Mouse (Mus musculus) forebrain, postnatal 0 days (tissue): ENCODE data around the gene Tle2. TPM values are rescaled to one million over a fixed set of nuclear protein-coding genes. Genes with fewer than 3 reads are reported as not detected.

Experiments
- ATAC-seq: fragments of 200-750 bp; cut with Nextera tagmentation; 2 replicates; pipeline ENCODE4 v1.8.0; 2017; ENCODE audit warnings: mild to moderate bottlenecking, moderate library complexity
- DNase-seq: peaks from one replicate; pipeline ENCODE4 v3.0.0-alpha.2; 2015
- H3K27ac ChIP-seq: fragments of 300-500 bp; sonication (generic); 2 replicates; pipeline ENCODE4 v1.5.1; 2014; ENCODE audit warnings: low read depth, mild to moderate bottlenecking, antibody characterized with exemption, low read length, moderate library complexity, mixed read lengths
- H3K27me3 ChIP-seq: fragments of 300-500 bp; sonication (generic); 2 replicates; pipeline ENCODE4 v1.6.1; 2014; ENCODE audit warnings: mild to moderate bottlenecking, low read length, mixed read lengths; ENCODE audit not compliant: insufficient read depth
- H3K36me3 ChIP-seq: fragments of 300-500 bp; sonication (generic); 2 replicates; pipeline ENCODE4 v1.6.1; 2014; ENCODE audit warnings: mild to moderate bottlenecking, moderate library complexity; ENCODE audit not compliant: insufficient read depth
- H3K4me1 ChIP-seq: fragments of 300-500 bp; sonication (generic); 2 replicates; pipeline ENCODE4 v1.6.1; 2014; ENCODE audit warnings: antibody characterized with exemption; ENCODE audit not compliant: insufficient read depth
- H3K4me2 ChIP-seq: fragments of 300-500 bp; sonication (generic); 2 replicates; pipeline ENCODE4 v1.6.1; 2014; ENCODE audit warnings: low read depth, mild to moderate bottlenecking, moderate library complexity
- H3K4me3 ChIP-seq: fragments of 300-500 bp; sonication (generic); 2 replicates; pipeline ENCODE4 v1.5.1; 2014; ENCODE audit warnings: low read depth, low read length, mixed read lengths
- H3K9ac ChIP-seq: fragments of 300-500 bp; sonication (generic); 2 replicates; pipeline ENCODE4 v1.6.1; 2014; ENCODE audit warnings: mild to moderate bottlenecking
- H3K9me3 ChIP-seq: fragments of 300-500 bp; sonication (generic); 2 replicates; pipeline ENCODE4 v1.6.1; 2016; ENCODE audit warnings: low read length
- CTCF ChIP-seq: sonication (generic); IDR thresholded peaks from 2 replicates; pipeline ENCODE4 v1.5.1; 2016; ENCODE audit warnings: antibody characterized with exemption, control low read depth, low read depth
- WGBS: fragments of 180-500 bp; shearing (Covaris S2); extraction: QIAGEN DNeasy Blood & Tissue Kit; methylation state at CpG from one replicate; pipeline ENCODE4 v1.1.7; 2014; 5-methylcytosine and 5-hydroxymethylcytosine counted together
- polyA plus RNA-seq: library from polyadenylated mRNA; unstranded; fragments of >200 nt; fragmentation: Nextera tagmentation; extraction: Ambion mirVana; gene quantifications from 2 replicates; pipeline ENCODE4 v1.2.1, GENCODE M21; 2015
- total RNA-seq: library from RNA; depleted of rRNA; stranded (reverse); fragments of >200 nt; gene quantifications from 2 replicates; pipeline ENCODE4 v1.2.3, GENCODE M21; 2014

Tle2 gene
- total and polyA plus RNA-seq, 2 experiments from 2014 or later = 25.6 to 30.5 TPM

GRCm38 (mm10) chr10:81569507-81570237 is 4.7 kb upstream of the Tle2 start:
- peaks cover 28% of the 10 kb centered on the region for H3K36me3 ChIP-seq
- WGBS = 39% methylated on average over 9 of the region's 9 CpGs
- no peak overlapping the region for H3K27ac ChIP-seq
- no peaks in the 10 kb centered on the region for H3K9me3 ChIP-seq
- TF ChIP-seq CTCF = no peak
- ATAC-seq = no peak
- no peak overlapping the region for H3K4me3 ChIP-seq
- no peak for DNase-seq
- no peak overlapping the region for H3K9ac ChIP-seq
- peaks cover 6% of the 10 kb centered on the region; the same call in 1 of the 2 replicates for H3K27me3 ChIP-seq
- H3K4me2 ChIP-seq = no peak overlapping the region
- peaks cover 18% of the 10 kb centered on the region for H3K4me1 ChIP-seq

- Histone ChIP-seq H3K4me2 (peak overlapping the region; percentile 71), H3K4me1 (peaks cover 19% of the 10 kb centered on the region), H3K27ac (peak overlapping the region; percentile 57), H3K27me3 (peaks cover 6% of the 10 kb centered on the region; the same call in 1 of the 2 replicates), H3K36me3 (peaks cover 21% of the 10 kb centered on the region), H3K9me3 (no peaks in the 10 kb centered on the region), H3K9ac (0 out of 2 replicates have a peak overlapping the region, but pooled peaks have one; percentile 34), H3K4me3 (peak overlapping the region; percentile 41)
- no peak for TF ChIP-seq CTCF
- DNase-seq (no peak), ATAC-seq (no peak)
- under 1% methylated on average over 9 of the region's 11 CpGs for whole genome bisulfite sequencing
These were observed 4.0 kb upstream of the Tle2 start for GRCm38 (mm10) chr10:81570238-81570800.

GRCm38 (mm10) chr10:81570831-81571500 is 3.4 kb upstream of the Tle2 start:
- Histone ChIP-seq H3K4me1 (peaks cover 25% of the 10 kb centered on the region), H3K9ac (0 out of 2 replicates have a peak overlapping the region, but pooled peaks have one; percentile 34), H3K4me3 (peak overlapping the region; percentile 41), H3K36me3 (peaks cover 15% of the 10 kb centered on the region; the same call in 1 of the 2 replicates), H3K27me3 (peaks cover 6% of the 10 kb centered on the region; the same call in 1 of the 2 replicates), H3K27ac (peak overlapping the region; percentile 57), H3K9me3 (no peaks in the 10 kb centered on the region), H3K4me2 (peak overlapping the region; percentile 71)
- ATAC-seq (peak; percentile 59), DNase-seq (peak; percentile 96)
- TF ChIP-seq CTCF = no peak
- 2% methylated on average over 32 of the region's 34 CpGs for WGBS

GRCm38 (mm10) chr10:81571501-81571876 is 2.9 kb upstream of the Tle2 start:
- Histone ChIP-seq H3K27ac (no peak overlapping the region), H3K27me3 (peaks cover 10% of the 10 kb centered on the region; the same call in 1 of the 2 replicates), H3K4me1 (peaks cover 26% of the 10 kb centered on the region), H3K4me2 (peak overlapping the region; percentile 71), H3K4me3 (peak overlapping the region; percentile 41), H3K36me3 (peaks cover 10% of the 10 kb centered on the region; the same call in 1 of the 2 replicates), H3K9me3 (no peaks in the 10 kb centered on the region), H3K9ac (no peak overlapping the region)
- TF ChIP-seq CTCF = no peak
- ATAC-seq (peak; percentile 97), DNase-seq (peak; percentile 99)
- WGBS = 3% methylated on average over 18 of the region's 18 CpGs

GRCm38 (mm10) chr10:81572133-81572671 is 2.2 kb upstream of the Tle2 start:
- H3K9ac ChIP-seq = 0 out of 2 replicates have a peak overlapping the region, but pooled peaks have one; percentile 7
- peak overlapping the region; percentile 71 for H3K4me2 ChIP-seq
- H3K36me3 ChIP-seq = peaks cover 3% of the 10 kb centered on the region; the same call in 1 of the 2 replicates
- WGBS = 6% methylated on average over 9 of the region's 9 CpGs
- H3K27ac ChIP-seq = no peak overlapping the region
- no peak for TF ChIP-seq CTCF
- no peaks in the 10 kb centered on the region for H3K9me3 ChIP-seq
- no peak overlapping the region for H3K4me3 ChIP-seq
- peaks cover 26% of the 10 kb centered on the region for H3K4me1 ChIP-seq
- DNase-seq = no peak
- H3K27me3 ChIP-seq = peaks cover 15% of the 10 kb centered on the region
- ATAC-seq = no peak

- no peak for ATAC-seq
- H3K4me1 ChIP-seq = peaks cover 26% of the 10 kb centered on the region
These were observed 1.4 kb upstream of the Tle2 start for GRCm38 (mm10) chr10:81572975-81573374.

More at GRCm38 (mm10) chr10:81572975-81573374, 1.4 kb upstream of the Tle2 start:
- H3K4me3 ChIP-seq = no peak overlapping the region
- no peak overlapping the region for H3K27ac ChIP-seq
- no peak for TF ChIP-seq CTCF
- H3K36me3 ChIP-seq = no peaks in the 10 kb centered on the region
- no peak overlapping the region for H3K4me2 ChIP-seq
- H3K27me3 ChIP-seq = peaks cover 15% of the 10 kb centered on the region
- 10% methylated on average over 9 of the region's 9 CpGs for WGBS
- H3K9me3 ChIP-seq = no peaks in the 10 kb centered on the region
- no peak overlapping the region for H3K9ac ChIP-seq
- DNase-seq = no peak
